ENCODE assay signal across 8 mouse cellular contexts in genomic region chr5:123947041-123947761, GRCm38 (mm10). TPM values are rescaled to one million over a fixed set of nuclear protein-coding genes. Genes with fewer than 3 reads are reported as not detected.
DNase-seq lines count a peak whose midpoint lies in the region; ATAC-seq lines count a peak whose summit lies in the region.

No protein-coding gene starts in this region.

- no peak overlapping the region for H3K27ac ChIP-seq in heart, embryonic 10.5 days

- no peak overlapping the region for H3K4me3 ChIP-seq in heart, embryonic 10.5 days

- DNase-seq in heart, adult 11 months: peak; percentile 78
- DNase-seq in heart, embryonic 10.5 days (ENCODE audit: low spot score): no peak
- DNase-seq in ovary, postnatal 14 days (ENCODE audit: low spot score): peak; percentile 25
- no peak for DNase-seq in ovary, adult 18-20 months (ENCODE audit: low spot score)
- peak; percentile 85 for DNase-seq in embryo, embryonic 11 days
- DNase-seq in ovary, postnatal 10 days (ENCODE audit: low spot score): no peak
- DNase-seq in T-cell, adult 2 months (ENCODE audit: low spot score): no peak

- ATAC-seq in megakaryocyte progenitor cell, adult 5-6 weeks (replicated peaks; ENCODE audit: poor library complexity): peak; percentile 54; the same call in 1 of the 2 replicates

- H3K4me1 ChIP-seq in heart, embryonic 10.5 days: no peaks in the 10 kb centered on the region

- 52% methylated on average over 7 of the region's 7 CpGs for WGBS in heart, embryonic 10.5 days

- H3K27me3 ChIP-seq in heart, embryonic 10.5 days (ENCODE audit: insufficient read depth, poor library complexity, severe bottlenecking): no peaks in the 10 kb centered on the region

- H3K36me3 ChIP-seq in heart, embryonic 10.5 days: no peaks in the 10 kb centered on the region

- no peaks in the 10 kb centered on the region for H3K9me3 ChIP-seq in heart, embryonic 10.5 days

RNA-seq across cellular contexts. Expression of gene Ccdc62, which starts 16.7 kb away (rescaled TPM):
- 3.7 and 5.7 TPM in 2 replicates for polyA plus RNA-seq in heart, embryonic 10.5 days (2016; fragmentation: Nextera tagmentation; extraction: Ambion mirVana)
- 0.32 and 1.1 TPM in 2 replicates for total RNA-seq in megakaryocyte progenitor cell, adult 5-6 weeks (2015)
- total RNA-seq in megakaryocyte progenitor cell, adult 5-6 weeks (2017): 0.14 and 1.8 TPM in 2 replicates

RNA-seq across cellular contexts. Expression of gene Gm43518, which starts 20.0 kb away (rescaled TPM):
- 2.4 and 2.7 TPM in 2 replicates for polyA plus RNA-seq in heart, embryonic 10.5 days (2016; fragmentation: Nextera tagmentation; extraction: Ambion mirVana)
- 1.8 TPM in 1 of 2 replicates, not detected in the other for total RNA-seq in megakaryocyte progenitor cell, adult 5-6 weeks (2015)
- total RNA-seq in megakaryocyte progenitor cell, adult 5-6 weeks (2017): not detected in 2 replicates

RNA-seq across cellular contexts. Expression of gene Hip1r, which starts 26.2 kb away (rescaled TPM):
- polyA plus RNA-seq in heart, embryonic 10.5 days (2016; fragmentation: Nextera tagmentation; extraction: Ambion mirVana): 6.5 and 8.4 TPM in 2 replicates
- total RNA-seq in megakaryocyte progenitor cell, adult 5-6 weeks (2015): 4.9 and 6.9 TPM in 2 replicates
- 14.2 and 16.0 TPM in 2 replicates for total RNA-seq in megakaryocyte progenitor cell, adult 5-6 weeks (2017)

RNA-seq across cellular contexts. Expression of gene Denr, which starts 40.2 kb away (rescaled TPM):
- polyA plus RNA-seq in heart, embryonic 10.5 days (2016; fragmentation: Nextera tagmentation; extraction: Ambion mirVana): 107 and 144 TPM in 2 replicates
- total RNA-seq in megakaryocyte progenitor cell, adult 5-6 weeks (2015): 113 and 123 TPM in 2 replicates
- total RNA-seq in megakaryocyte progenitor cell, adult 5-6 weeks (2017): 90.6 and 105 TPM in 2 replicates

Comparison
In these comparisons a context has a peak if more than half of its experiments do, and no peak if none do; other contexts are left out.
1. DNase-seq: peak in heart, adult 11 months (single experiment), ovary, postnatal 14 days (single experiment) and embryo, embryonic 11 days (single experiment); none in heart, embryonic 10.5 days (single experiment), ovary, adult 18-20 months (single experiment), ovary, postnatal 10 days (single experiment) and T-cell, adult 2 months (single experiment).